Mouse (Mus musculus): ENCODE data around the gene Srrm1. TPM values are rescaled to one million over a fixed set of nuclear protein-coding genes. Genes with fewer than 3 reads are reported as not detected.
A peak's percentile ranks its signal among the peaks of the same experiment; 100 is the strongest.
"Not testable (repeated sequence)": the region's sequence is repeated elsewhere in the genome, so short reads cannot be mapped to it uniquely, and the experiment has no call there.

Srrm1 gene
- polyA plus RNA-seq, 1 experiment: 72.7 TPM

GRCm38 (mm10) chr4:135301166-135301565, 52.0 kb downstream of the Srrm1 start:
- DNase-seq (ENCODE audit: low spot score): no peak

GRCm38 (mm10) chr4:135300248-135301041, 52.7 kb downstream of the Srrm1 start:
- no peak for DNase-seq (ENCODE audit: low spot score)

GRCm38 (mm10) chr4:135298680-135299079, 54.4 kb downstream of the Srrm1 start:
- DNase-seq (ENCODE audit: low spot score): no peak

- no peak for DNase-seq (ENCODE audit: low spot score)
Measured at GRCm38 (mm10) chr4:135297931-135298546, 55.1 kb downstream of the Srrm1 start.

GRCm38 (mm10) chr4:135297146-135297545, 56.0 kb downstream of the Srrm1 start:
- DNase-seq (ENCODE audit: low spot score): no peak

GRCm38 (mm10) chr4:135296565-135296964, 56.6 kb downstream of the Srrm1 start:
- no peak for DNase-seq (ENCODE audit: low spot score)

- no peak for DNase-seq (ENCODE audit: low spot score)
Measured at GRCm38 (mm10) chr4:135293813-135294212, 59.3 kb downstream of the Srrm1 start.

GRCm38 (mm10) chr4:135292477-135293089, 60.5 kb downstream of the Srrm1 start:
- DNase-seq (ENCODE audit: low spot score): peak; percentile 58

GRCm38 (mm10) chr4:135291841-135292240, 61.3 kb downstream of the Srrm1 start:
- DNase-seq (ENCODE audit: low spot score): no peak

- DNase-seq (ENCODE audit: low spot score): no peak
Measured at GRCm38 (mm10) chr4:135291199-135291598, 61.9 kb downstream of the Srrm1 start.

GRCm38 (mm10) chr4:135287975-135288374, 65.1 kb downstream of the Srrm1 start:
- DNase-seq (ENCODE audit: low spot score): no peak

- DNase-seq (ENCODE audit: low spot score): no peak
Measured at GRCm38 (mm10) chr4:135286833-135287395, 66.2 kb downstream of the Srrm1 start.

- DNase-seq (ENCODE audit: low spot score): no peak
Measured at GRCm38 (mm10) chr4:135286033-135286622, 67.0 kb downstream of the Srrm1 start.

- DNase-seq (ENCODE audit: low spot score): no peak
Measured at GRCm38 (mm10) chr4:135285436-135285835, 67.7 kb downstream of the Srrm1 start.

GRCm38 (mm10) chr4:135283875-135284274, 69.2 kb downstream of the Srrm1 start:
- DNase-seq (ENCODE audit: low spot score): no peak

GRCm38 (mm10) chr4:135283417-135283816, 69.7 kb downstream of the Srrm1 start:
- DNase-seq (ENCODE audit: low spot score): no peak

GRCm38 (mm10) chr4:135282651-135283290, 70.3 kb downstream of the Srrm1 start:
- no peak for DNase-seq (ENCODE audit: low spot score)

- not testable (repeated sequence) for DNase-seq (ENCODE audit: low spot score)
Measured at GRCm38 (mm10) chr4:135280016-135280415, 73.1 kb downstream of the Srrm1 start.

- DNase-seq (ENCODE audit: low spot score): no peak
Measured at GRCm38 (mm10) chr4:135276681-135277379, 76.3 kb downstream of the Srrm1 start.

GRCm38 (mm10) chr4:135274761-135275160, 78.4 kb downstream of the Srrm1 start:
- no peak for DNase-seq (ENCODE audit: low spot score)

- DNase-seq (ENCODE audit: low spot score): no peak
Measured at GRCm38 (mm10) chr4:135273307-135273682, 79.8 kb downstream of the Srrm1 start.
